Mouse (Mus musculus) olfactory bulb, adult 2 months (tissue): Measurements from ENCODE around the gene Dcaf17. TPM values are rescaled to one million over a fixed set of nuclear protein-coding genes. Genes with fewer than 3 reads are reported as not detected.

Experiments
- H3K27ac ChIP-seq: fragments of 200-500 bp; 2 replicates; pipeline ENCODE4 v1.5.1; 2012; ENCODE audit warnings: low read depth, low read length; ENCODE audit not compliant: insufficient read depth
- H3K4me1 ChIP-seq: fragments of 200-500 bp; 2 replicates; pipeline ENCODE4 v1.6.1; 2012; ENCODE audit warnings: low read length; ENCODE audit not compliant: control insufficient read depth, insufficient read depth
- H3K4me3 ChIP-seq: fragments of 200-500 bp; 2 replicates; pipeline ENCODE4 v1.5.1; 2012; ENCODE audit warnings: mild to moderate bottlenecking, low read depth, low read length, moderate library complexity; ENCODE audit not compliant: insufficient read depth
- CTCF ChIP-seq: fragments of 200-500 bp; IDR thresholded peaks from 2 replicates; pipeline ENCODE4 v1.5.1; 2012; ENCODE audit warnings: low read depth, mild to moderate bottlenecking, low read length, moderate library complexity; ENCODE audit not compliant: insufficient read depth
- POLR2A ChIP-seq: fragments of 200-500 bp; IDR thresholded peaks from 2 replicates; pipeline ENCODE4 v1.6.1; 2012; ENCODE audit warnings: mild to moderate bottlenecking, low read depth, low read length, moderate library complexity; ENCODE audit not compliant: insufficient read depth
- WGBS: fragments of 180-500 bp; shearing (Covaris S2); methylation state at CpG from one replicate; pipeline ENCODE4 v1.1.7; 2018; 5-methylcytosine and 5-hydroxymethylcytosine counted together
- polyA plus RNA-seq: library from polyadenylated mRNA; stranded (reverse); fragments of >200 nt; gene quantifications from 2 replicates; pipeline ENCODE4 v1.2.4, GENCODE M21; 2012; ENCODE audit warnings: low replicate concordance; ENCODE audit not compliant: missing spikeins, insufficient read depth, insufficient read length

The Dcaf17 gene
- polyA plus RNA-seq, 1 experiment = not detected

GRCm38 (mm10) chr2:71082416-71082815 is 27.3 kb downstream of the Dcaf17 start:
- H3K4me3 ChIP-seq = no peak overlapping the region
- TF ChIP-seq POLR2A = no peak
- TF ChIP-seq CTCF = no peak
- H3K4me1 ChIP-seq = no peaks in the 10 kb centered on the region
- WGBS = 82% methylated on average over 7 of the region's 7 CpGs
- no peak overlapping the region for H3K27ac ChIP-seq

- 97% methylated on average over 6 of the region's 6 CpGs for WGBS
- Histone ChIP-seq H3K27ac (no peak overlapping the region), H3K4me1 (no peaks in the 10 kb centered on the region), H3K4me3 (no peak overlapping the region)
- no peak for TF ChIP-seq POLR2A
- TF ChIP-seq CTCF = no peak
Observed at GRCm38 (mm10) chr2:71083454-71084193, 28.5 kb downstream of the Dcaf17 start.

GRCm38 (mm10) chr2:71089766-71090165 is 34.6 kb downstream of the Dcaf17 start:
- WGBS = 76% methylated on average over 3 of the region's 3 CpGs
- Histone ChIP-seq H3K4me1 (no peaks in the 10 kb centered on the region), H3K4me3 (no peak overlapping the region), H3K27ac (no peak overlapping the region)
- TF ChIP-seq CTCF (no peak), POLR2A (no peak)

GRCm38 (mm10) chr2:71090660-71091445 is 35.7 kb downstream of the Dcaf17 start:
- WGBS = 87% methylated on average over 4 of the region's 4 CpGs
- TF ChIP-seq POLR2A (no peak), CTCF (no peak)
- no peaks in the 10 kb centered on the region for H3K4me1 ChIP-seq
- H3K27ac ChIP-seq = no peak overlapping the region
- no peak overlapping the region for H3K4me3 ChIP-seq

- Histone ChIP-seq H3K4me1 (no peaks in the 10 kb centered on the region), H3K27ac (no peak overlapping the region), H3K4me3 (no peak overlapping the region)
- 88% methylated on average over 7 of the region's 7 CpGs for WGBS
- TF ChIP-seq POLR2A = no peak
- no peak for TF ChIP-seq CTCF
Observed at GRCm38 (mm10) chr2:71096170-71096569, 41.0 kb downstream of the Dcaf17 start.

GRCm38 (mm10) chr2:71102621-71103291 is 47.6 kb downstream of the Dcaf17 start:
- no peak overlapping the region for H3K4me3 ChIP-seq
- no peaks in the 10 kb centered on the region for H3K4me1 ChIP-seq
- H3K27ac ChIP-seq = no peak overlapping the region
- 72% methylated on average over 10 of the region's 10 CpGs for WGBS
- TF ChIP-seq CTCF (no peak), POLR2A (no peak)

- TF ChIP-seq POLR2A = no peak
- no peak for TF ChIP-seq CTCF
- WGBS = 92% methylated on average over 4 of the region's 4 CpGs
- Histone ChIP-seq H3K4me3 (no peak overlapping the region), H3K27ac (no peak overlapping the region), H3K4me1 (no peaks in the 10 kb centered on the region)
Observed at GRCm38 (mm10) chr2:71103292-71103680, 48.2 kb downstream of the Dcaf17 start.

GRCm38 (mm10) chr2:71104696-71105095 is 49.6 kb downstream of the Dcaf17 start:
- no peaks in the 10 kb centered on the region for H3K4me1 ChIP-seq
- 75% methylated on average over 3 of the region's 3 CpGs for whole genome bisulfite sequencing
- no peak overlapping the region for H3K4me3 ChIP-seq
- H3K27ac ChIP-seq = no peak overlapping the region
- TF ChIP-seq POLR2A (no peak), CTCF (no peak)
